Mouse (Mus musculus): ENCODE data around the gene Smarca5.

Gene Smarca5

DNA sequence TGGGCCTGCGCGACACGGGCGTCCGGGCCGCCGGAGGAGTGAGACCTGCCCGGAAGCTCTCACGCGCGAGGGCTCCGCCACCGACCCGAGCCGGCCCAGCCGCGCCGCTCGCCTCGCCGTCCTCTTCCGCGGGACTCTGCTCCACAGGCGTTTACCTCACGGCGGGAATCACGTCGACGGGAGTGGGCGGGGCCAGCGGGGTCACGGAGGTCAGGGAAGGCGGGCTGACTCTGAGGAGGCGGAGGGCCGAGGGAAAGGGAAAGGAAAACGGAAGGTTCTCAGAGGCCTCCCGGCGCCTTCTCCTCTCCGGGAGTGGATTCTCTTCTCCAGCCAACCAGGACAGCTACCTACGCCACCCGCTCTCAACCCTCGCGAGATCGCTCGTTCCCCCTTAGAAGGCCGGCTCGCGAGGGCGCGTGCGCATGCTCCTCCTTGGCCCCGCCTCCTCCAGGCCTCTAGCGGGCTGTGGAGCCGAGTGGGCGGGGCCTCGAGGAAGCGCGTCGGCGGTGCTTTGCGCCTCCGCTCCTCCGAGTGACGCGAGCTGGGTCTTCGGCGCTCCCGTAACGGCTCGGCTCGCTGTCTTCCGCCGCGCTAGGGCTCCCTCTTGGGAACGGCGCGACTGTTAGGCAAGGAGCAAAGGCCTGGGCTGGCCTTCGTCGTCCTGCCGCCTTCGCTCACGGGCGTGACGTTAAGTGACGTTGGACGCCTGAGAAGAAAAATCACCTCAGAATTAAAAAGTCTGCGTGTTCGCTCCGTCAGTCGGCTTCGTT is at the start of gene Smarca5:
Smarca5 (minus strand) TSS at position 343 of the 770 bp plus-strand sequence.
- DNase-seq (ENCODE audit: low read depth): peak; percentile 96

DNA sequence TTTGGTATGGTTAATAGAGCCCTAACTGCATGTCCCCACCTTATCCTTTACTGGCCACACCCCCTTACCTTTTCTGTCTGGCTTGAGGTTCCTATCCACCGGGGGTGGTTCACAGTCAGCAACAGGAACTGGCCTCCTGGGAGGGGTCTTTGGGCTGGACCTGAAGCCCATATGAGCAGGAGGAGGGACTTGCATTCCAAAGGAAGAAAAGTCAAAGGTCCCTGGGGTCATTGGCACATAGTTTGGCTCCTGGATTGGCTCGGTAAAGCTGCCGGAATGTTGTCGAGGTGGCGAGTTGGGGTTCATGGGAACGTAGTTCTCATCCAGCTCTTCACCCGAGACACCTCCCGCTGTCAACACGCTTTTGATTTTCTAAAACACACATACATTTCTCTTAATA is 45.3 kb upstream of the Smarca5 start:
- no peak for DNase-seq (ENCODE audit: low read depth)

GRCm38 (mm10) chr8:80783271-80783670 is 44.0 kb upstream of the Smarca5 start:
- no peak for DNase-seq (ENCODE audit: low read depth)

GRCm38 (mm10) chr8:80781338-80781737 is 42.0 kb upstream of the Smarca5 start:
- DNase-seq (ENCODE audit: low read depth): no peak

DNA sequence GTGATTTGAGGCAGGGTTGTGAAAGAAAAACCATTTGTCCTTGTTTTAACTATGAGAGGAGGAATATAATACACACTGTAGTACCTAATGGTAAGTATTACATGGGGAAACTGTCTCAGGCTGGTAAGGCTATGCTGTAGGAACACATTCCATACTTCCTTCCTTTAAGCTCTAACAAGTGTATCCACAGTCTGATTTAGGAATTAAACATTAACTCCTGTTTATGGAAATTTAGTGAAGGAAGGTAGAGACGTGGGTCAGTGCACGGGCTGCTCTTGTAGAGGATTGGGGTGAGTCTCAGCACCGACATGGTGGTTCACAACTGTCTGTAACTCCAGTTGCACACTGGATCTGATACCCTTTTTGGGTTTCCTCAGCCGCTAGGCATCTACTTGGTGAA is 41.0 kb upstream of the Smarca5 start:
- no peak for DNase-seq (ENCODE audit: low read depth)

GRCm38 (mm10) chr8:80776436-80776835 is 37.1 kb upstream of the Smarca5 start:
- no peak for DNase-seq (ENCODE audit: low read depth)

DNA sequence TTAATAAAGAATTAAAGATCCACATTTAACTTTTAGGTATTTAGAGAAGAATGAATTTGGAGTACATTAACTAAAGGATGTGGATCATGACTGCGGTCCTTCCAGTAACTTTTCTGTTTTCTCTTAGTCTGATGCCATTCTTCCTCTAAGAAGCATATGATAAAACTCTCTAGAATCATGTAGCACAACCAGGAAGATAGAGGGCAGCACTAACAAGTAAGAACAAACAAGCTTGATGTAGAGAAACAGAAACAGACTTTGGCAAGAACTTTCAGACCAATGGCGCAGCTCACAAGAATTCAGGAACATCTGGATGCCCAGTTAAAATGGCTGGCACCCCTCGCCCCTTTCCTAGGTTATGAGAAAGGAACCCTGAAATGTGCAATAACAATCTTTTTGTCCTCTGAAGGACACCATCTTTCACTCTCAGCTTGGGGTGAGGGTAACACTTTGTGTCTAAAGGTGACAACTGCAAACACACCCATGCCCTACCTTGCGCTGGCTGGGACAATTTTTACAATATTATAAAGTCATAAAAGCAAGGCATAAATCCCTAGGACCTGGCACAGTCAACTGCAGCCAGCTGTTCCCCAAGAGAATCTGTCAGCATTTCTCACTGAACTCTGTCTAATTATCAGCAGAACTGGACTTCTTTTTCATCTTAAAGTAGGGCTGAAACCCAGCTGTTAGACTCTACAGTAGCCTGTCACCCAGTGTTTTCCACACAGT is 33.6 kb upstream of the Smarca5 start:
- no peak for DNase-seq (ENCODE audit: low read depth)

- no peak for DNase-seq (ENCODE audit: low read depth)
These were observed 29.2 kb upstream of the Smarca5 start for GRCm38 (mm10) chr8:80768451-80768850.

DNA sequence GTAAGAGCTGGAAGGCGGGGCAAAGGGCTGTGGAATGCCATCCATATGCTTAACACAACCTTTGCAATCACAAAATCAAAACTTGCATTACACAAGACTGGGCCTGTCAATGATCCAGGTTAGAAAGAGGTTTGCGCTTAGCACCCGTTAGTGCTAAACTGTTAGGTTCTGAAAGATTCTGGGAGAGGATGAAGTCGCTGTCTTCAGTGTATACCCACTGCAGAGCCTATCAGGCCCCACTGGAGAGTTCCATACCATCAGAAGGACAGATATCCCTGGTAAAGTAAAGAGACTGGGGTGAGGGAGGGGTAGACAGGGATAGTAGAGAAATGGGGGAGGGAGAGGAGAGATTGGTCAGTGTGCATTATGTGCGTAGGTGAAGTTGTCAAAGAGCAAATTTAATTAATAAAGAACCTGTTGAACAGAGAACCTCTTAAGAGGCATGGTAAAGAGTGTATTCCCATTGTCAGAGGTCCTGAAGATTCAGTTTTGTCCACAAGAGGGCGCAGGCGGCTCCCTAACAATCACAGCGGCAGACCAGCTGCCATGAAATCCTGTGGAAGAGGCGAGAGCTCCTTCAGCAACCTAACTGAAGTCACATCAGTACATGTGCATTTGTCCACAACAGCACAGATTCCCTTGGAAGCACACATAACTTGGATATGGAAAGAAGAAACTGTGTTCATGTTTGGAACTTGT is 13.9 kb upstream of the Smarca5 start:
- peak; percentile 81 for DNase-seq (ENCODE audit: low read depth)

GRCm38 (mm10) chr8:80752429-80752828 is 13.1 kb upstream of the Smarca5 start:
- no peak for DNase-seq (ENCODE audit: low read depth)

- no peak for DNase-seq (ENCODE audit: low read depth)
These were observed 9.8 kb upstream of the Smarca5 start for GRCm38 (mm10) chr8:80749091-80749490.

DNA sequence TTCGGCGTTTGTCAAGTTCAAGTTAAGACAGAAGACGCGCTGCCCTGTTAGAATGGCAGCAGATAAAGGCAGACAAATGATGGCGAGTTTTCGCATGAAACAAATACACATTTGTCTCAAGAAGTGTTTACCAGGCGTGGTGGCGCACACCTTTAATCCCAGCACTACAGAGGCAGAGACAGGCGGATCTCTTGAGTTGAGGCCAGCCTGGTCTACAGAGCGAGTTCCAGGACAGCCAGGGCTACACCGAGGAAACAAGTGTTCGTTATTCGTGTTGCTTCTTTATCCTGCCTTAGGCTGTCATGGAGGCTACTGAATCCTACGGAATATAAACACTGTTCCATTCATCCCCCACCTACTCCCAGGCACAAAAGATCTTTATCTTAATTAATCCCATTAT is 635 bp upstream of the Smarca5 start:
- DNase-seq (ENCODE audit: low read depth): no peak

DNA sequence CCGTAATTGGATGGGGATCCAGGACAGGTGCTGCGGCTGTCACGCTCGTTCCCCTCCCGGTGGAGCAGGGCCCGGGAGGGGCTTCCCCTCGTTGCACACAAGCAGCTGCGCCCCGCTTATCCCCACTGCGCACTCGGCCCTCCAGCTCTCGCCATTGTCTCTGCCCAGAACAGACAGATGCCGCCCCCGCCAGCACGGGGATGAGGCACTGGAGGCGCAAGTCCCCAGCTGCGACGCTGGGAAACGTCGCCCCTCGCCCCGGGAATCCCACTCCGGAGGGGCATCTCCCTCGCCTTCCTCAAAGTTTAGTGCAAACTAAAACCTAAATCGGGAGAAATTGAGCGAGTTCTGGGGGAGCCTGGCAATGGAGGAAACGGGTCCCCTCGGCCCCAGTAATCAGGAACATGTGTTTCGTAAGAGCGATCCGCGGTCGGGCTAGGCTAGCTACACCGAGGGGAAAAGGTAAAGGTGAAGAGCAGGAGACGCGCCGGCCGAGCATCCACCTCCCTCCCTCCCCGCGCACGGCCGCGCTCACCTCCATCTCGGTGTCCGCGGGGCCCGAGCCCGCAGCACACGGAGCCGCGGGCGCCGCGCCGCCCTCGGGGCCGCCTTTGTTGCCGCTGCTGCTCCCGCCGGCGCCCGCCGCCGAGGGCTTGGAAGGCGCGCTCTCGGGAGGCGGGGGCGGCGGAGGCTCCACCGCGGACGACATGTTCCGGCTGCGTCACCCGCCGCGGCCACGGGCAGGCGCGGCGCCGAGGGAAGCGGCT is 726 bp downstream of the Smarca5 start:
- DNase-seq (ENCODE audit: low read depth): peak; percentile 52

DNA sequence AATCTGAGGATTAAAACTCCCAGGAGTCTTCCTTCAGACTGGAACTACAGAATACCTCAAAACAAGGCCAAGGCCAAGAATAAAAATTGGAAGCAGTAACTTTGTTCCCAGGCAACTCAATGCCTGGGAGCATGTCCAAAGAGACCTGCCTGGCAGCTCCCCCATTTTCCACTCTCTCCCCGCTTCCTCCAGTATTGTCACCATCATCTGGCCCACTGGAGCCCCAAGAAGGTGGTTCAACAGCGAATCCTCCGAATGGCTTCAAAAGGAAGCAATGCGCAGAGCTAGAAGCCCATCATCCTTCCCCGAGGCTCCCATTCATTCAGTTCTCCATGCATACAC is 1.3 kb downstream of the Smarca5 start:
- no peak for DNase-seq (ENCODE audit: low read depth)

DNA sequence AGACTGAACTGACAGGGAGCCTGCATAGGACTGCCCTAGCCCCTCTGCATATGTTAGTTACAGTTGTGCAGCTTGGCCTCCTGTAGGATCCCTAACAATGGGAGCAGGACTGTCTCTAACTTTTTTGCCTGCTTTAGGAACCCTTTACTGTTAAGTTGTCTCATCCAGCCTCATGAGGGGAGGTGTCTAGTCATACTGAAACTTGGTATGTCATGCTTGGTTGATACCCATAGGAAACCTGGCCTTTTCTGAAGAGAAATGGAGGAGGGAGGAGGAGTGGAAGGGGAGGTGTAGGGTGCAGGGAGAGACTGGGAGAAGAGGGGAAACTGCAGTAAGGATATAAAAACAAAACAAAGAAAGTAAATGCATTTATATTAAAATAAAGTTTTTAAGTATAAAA is 7.0 kb downstream of the Smarca5 start:
- no peak for DNase-seq (ENCODE audit: low read depth)

DNA sequence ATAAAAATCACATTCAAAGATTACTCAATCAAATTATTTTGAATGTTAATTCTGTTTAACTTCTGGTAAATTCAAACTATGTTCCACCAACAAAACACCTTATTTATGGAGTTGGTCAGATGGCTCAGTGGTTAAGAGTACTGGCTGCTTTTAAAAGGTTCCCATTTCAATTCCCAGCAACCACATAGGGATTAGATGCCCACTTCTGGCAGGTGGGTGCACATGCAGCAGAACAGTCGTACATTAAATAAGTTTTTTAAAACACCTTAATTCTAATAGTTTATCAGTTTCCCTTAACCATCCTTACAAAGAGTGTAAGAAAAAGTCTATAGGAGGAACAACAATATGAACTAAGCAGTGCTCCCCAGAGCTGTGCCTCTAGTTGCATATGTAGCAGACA is 24.8 kb downstream of the Smarca5 start:
- no peak for DNase-seq (ENCODE audit: low read depth)

GRCm38 (mm10) chr8:80710670-80711400 is 28.5 kb downstream of the Smarca5 start:
- no peak for DNase-seq (ENCODE audit: low read depth)

DNA sequence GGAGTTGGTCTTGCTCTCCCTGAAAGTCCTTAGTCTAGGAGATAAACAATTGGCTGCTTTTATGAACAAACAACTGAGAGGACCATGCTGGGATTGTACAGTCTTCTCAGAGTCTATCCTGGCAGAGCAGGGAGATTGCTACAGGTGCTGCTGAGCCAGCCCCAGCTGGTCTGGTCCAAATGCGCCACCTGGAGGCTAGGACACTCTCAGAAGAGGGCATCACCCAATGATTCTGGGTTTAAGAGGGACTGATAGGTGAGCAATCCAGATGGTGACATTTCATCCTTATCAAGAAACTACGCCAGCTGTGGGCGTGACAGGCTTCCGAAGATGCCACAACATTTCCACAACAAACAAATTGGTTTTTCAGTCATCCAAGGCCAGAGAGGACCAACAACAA is 51.2 kb downstream of the Smarca5 start:
- peak; percentile 45 for DNase-seq (ENCODE audit: low read depth)

DNA sequence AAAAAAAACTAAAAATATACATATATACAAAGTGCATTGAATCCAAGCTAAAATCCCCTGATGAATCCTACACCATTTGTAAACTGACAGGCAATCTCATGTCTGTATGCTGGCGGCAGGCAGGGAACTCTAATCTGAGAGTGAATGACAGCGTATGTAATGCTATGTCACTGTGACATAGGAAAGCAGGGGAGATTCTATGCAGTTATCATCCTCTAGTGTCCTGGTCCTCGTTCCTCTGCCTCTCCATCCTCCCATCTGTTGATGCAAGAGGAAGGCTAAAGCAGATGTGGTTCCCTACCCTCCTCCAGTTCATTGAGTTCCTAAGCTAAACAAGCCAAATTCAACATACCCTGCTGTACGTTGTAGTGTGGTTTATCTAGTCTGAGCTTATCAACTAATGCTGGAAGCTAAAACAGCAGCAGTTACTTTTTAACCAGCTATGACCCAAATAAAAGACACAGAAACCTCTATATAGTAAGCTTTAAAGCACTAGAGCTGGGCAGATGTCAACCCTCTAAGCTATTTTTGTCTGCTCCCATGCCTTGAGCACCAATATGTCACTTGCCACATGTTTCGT is 55.5 kb downstream of the Smarca5 start:
- DNase-seq (ENCODE audit: low read depth): no peak

DNA sequence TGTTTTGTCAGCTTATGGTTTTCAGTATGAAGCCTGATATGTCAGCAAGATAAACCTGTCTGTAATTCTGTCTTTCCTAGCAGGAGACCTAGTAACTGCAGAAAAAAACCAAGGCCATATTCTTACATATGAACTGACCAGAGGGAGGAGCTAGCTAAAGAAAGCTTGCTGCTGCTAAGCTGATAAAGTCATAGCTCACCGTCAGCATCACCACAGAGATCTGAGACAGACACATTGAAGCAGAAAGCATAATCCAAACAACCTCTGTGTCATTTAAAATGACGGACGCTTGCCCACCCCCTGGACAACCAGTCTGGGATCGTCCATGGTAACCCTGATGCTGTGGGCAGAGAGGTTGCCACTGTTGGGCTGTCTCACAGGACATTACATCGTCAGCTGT is 56.7 kb downstream of the Smarca5 start:
- no peak for DNase-seq (ENCODE audit: low read depth)

DNA sequence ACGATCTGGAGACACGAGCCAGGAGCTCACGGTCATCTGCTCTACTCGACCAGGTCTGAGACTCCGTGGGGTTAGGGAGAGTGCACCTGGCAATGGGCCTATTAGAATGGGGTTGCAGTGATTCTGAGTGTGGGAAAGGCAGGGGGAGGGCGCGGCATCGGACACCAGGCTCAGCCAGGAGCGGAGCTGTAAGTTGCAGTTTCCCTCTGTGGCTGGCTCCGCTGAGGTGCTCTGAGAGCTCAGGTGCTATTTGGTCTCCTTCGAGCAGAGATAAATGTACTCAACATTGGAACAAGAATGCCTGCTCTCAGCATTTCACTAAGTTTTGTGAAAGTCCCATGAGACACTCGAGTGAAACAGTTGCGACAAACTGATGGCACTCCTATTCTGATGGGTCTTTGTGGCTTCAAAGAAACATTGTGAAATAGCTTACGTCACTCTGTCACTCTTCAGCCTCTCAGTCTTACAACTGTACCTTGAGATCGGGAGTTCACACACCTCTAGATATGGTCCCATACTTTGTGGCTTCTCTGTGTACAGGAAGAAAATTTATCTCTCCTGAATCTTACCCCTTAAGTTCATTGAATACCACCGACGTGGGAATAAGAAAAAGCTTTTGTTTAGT is 69.9 kb downstream of the Smarca5 start:
- DNase-seq (ENCODE audit: low read depth): no peak

Data from naive thymus-derived CD4-positive, alpha-beta T cell, adult 2 months (primary cell).